Mouse (Mus musculus) MEL (cell line): ENCODE data around the gene Olfr160.

ENCODE experiments used
- CTCF ChIP-seq, 3 experiments: IDR thresholded peaks in 2 of 3; conservative IDR thresholded peaks in 1 of 3; 2 replicates each; pipeline ENCODE4 v1.5.1; 2011 to 2012; ENCODE audit warnings: low read length in 3 of 3, low read depth in 2 of 3, mild to moderate bottlenecking in 2 of 3, improper control_type of control experiment in 1 of 3, inconsistent platforms in 1 of 3, mixed read lengths in 1 of 3, moderate library complexity in 1 of 3; ENCODE audit not compliant: control insufficient read depth in 1 of 3, insufficient read depth in 1 of 3, poor library complexity in 1 of 3, severe bottlenecking in 1 of 3
- GATA1 ChIP-seq: IDR thresholded peaks from 2 replicates; pipeline ENCODE4 v1.6.1; 2011; ENCODE audit warnings: low read depth, low read length, improper control_type of control experiment
- TAL1 ChIP-seq: IDR thresholded peaks from 2 replicates; pipeline ENCODE4 v1.6.1; 2012; ENCODE audit warnings: mild to moderate bottlenecking, inconsistent platforms, low read length, moderate library complexity, mixed read lengths
- TCF12 ChIP-seq: IDR thresholded peaks from 2 replicates; pipeline ENCODE4 v1.6.1; 2014; ENCODE audit warnings: low read depth, mild to moderate bottlenecking, inconsistent platforms, low read length, improper control_type of control experiment, moderate library complexity

- TF ChIP-seq TAL1: no peak
- peak; percentile 50 to 77 (median 56) for TF ChIP-seq CTCF (IDR thresholded peaks at IDR 0.05 in 2 of 3, conservative IDR thresholded peaks at IDR 0.05 in 1 of 3; ENCODE audit: control insufficient read depth in 1 of 3, insufficient read depth in 1 of 3, low read depth in 2 of 3, low read length in 3 of 3, poor library complexity in 1 of 3, severe bottlenecking in 1 of 3)
- no peak for TF ChIP-seq TCF12
- no peak for TF ChIP-seq GATA1
These were observed 25.9 kb downstream of the Olfr160 start for GRCm38 (mm10) chr9:37689970-37690686.
